Mouse (Mus musculus) cerebellum, adult 11-12 months (tissue): ENCODE data around the gene Brd2.
A peak's percentile ranks its signal among the peaks of the same experiment; 100 is the strongest.

Source experiments
- DNase-seq: peaks from one replicate; pipeline ENCODE4 v3.0.0; 2022

Gene Brd2

GRCm38 (mm10) chr17:34130073-34130947, 7.9 kb upstream of the Brd2 start:
- no peak for DNase-seq

GRCm38 (mm10) chr17:34128944-34129791, 6.7 kb upstream of the Brd2 start:
- DNase-seq = no peak

- DNase-seq = no peak
These were observed 6.0 kb upstream of the Brd2 start for GRCm38 (mm10) chr17:34128264-34128937.

GRCm38 (mm10) chr17:34127475-34127874, 5.0 kb upstream of the Brd2 start:
- peak; percentile 77 for DNase-seq

GRCm38 (mm10) chr17:34126826-34127420, 4.5 kb upstream of the Brd2 start:
- peak; percentile 21 for DNase-seq

GRCm38 (mm10) chr17:34124649-34125048, 2.2 kb upstream of the Brd2 start:
- DNase-seq = peak; percentile 29

GRCm38 (mm10) chr17:34123518-34123917, 1.1 kb upstream of the Brd2 start:
- DNase-seq = peak; percentile 64

GRCm38 (mm10) chr17:34123111-34123510, 677 bp upstream of the Brd2 start:
- peak; percentile 16 for DNase-seq

GRCm38 (mm10) chr17:34121879-34122187, 601 bp downstream of the Brd2 start:
- DNase-seq = peak; percentile 89

- peak; percentile 90 for DNase-seq
These were observed 1.1 kb downstream of the Brd2 start for GRCm38 (mm10) chr17:34121172-34121878.

- DNase-seq = peak; percentile 88
These were observed 1.6 kb downstream of the Brd2 start for GRCm38 (mm10) chr17:34120814-34121171.

GRCm38 (mm10) chr17:34120180-34120723, 2.2 kb downstream of the Brd2 start:
- peak; percentile 93 for DNase-seq

GRCm38 (mm10) chr17:34119249-34120179, 2.9 kb downstream of the Brd2 start, which contains the start of gene H2-DMa:
TSS of gene H2-DMa (plus strand) at chr17:34119541.
- DNase-seq = peak; percentile 100

- DNase-seq = no peak
These were observed 3.6 kb downstream of the Brd2 start for GRCm38 (mm10) chr17:34118873-34119248.

- peak; percentile 81 for DNase-seq
These were observed 4.1 kb downstream of the Brd2 start for GRCm38 (mm10) chr17:34118113-34118872.

- no peak for DNase-seq
These were observed 4.9 kb downstream of the Brd2 start for GRCm38 (mm10) chr17:34117421-34118112.

- DNase-seq = peak; percentile 56
These were observed 5.6 kb downstream of the Brd2 start for GRCm38 (mm10) chr17:34116736-34117370.

GRCm38 (mm10) chr17:34114114-34114513, 8.3 kb downstream of the Brd2 start:
- no peak for DNase-seq

GRCm38 (mm10) chr17:34110309-34110708, 12.1 kb downstream of the Brd2 start:
- DNase-seq = no peak
